Mouse (Mus musculus) thymus, adult 18-20 months (tissue): Measurements from ENCODE around the gene Aph1a.
"Not testable (repeated sequence)": the region's sequence is repeated elsewhere in the genome, so short reads cannot be mapped to it uniquely, and the experiment has no call there.

Experiments used
- DNase-seq, 2 experiments: peaks; one replicate each; pipeline ENCODE4 v3.0.0; 2022; ENCODE audit warnings: mixed read lengths in 2 of 2

The Aph1a gene

GRCm38 (mm10) chr3:95889664-95890063, 4.1 kb upstream of the Aph1a start:
- DNase-seq, result no peak

DNA sequence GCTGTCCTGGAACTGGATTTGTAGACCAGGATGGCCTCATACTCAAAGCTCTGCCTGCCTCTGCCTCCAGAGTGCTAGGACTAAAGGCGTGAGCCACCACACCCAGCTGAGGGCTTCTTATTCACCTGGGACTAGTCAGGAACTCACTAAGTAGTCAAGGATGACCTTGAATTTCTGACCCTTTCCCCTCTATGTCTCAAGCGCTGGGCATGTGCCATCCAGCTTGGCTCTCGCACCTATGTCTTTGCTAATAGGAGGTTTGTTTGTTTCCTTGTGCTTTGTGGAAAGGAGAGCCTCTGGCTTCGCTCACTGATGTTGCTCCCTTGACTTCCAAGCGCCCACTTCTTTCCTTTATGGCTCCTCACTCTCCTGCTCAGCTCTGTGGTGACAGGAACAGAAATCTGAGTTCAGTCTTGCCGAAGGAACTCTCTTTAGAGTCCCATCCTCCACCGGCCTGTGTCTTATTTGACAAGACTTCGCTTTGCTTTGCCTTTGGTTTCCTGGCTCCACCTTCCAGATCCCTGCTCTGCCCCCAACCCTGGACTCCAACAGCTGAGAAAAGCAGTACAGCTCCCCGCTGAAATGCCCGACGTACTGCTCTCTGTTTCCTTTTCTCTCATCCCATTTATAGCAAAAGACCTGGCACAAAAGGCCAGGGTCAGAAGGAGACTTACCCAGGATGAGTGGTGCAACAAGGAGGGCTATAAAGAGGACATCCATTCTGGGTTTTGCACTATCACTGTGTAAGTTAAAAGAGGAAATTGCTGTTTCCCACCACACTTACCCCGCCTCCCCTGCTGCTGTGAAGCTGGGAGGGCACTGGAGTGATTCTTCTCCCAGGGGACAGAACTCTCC, 2.3 kb upstream of the Aph1a start, which contains the start of gene BC028528:
TSS of gene BC028528 (minus strand) at position 795 of the 855 bp plus-strand sequence.
- no peak for DNase-seq

- no peak for DNase-seq
Measured at GRCm38 (mm10) chr3:95892066-95893052, 1.4 kb upstream of the Aph1a start.

DNA sequence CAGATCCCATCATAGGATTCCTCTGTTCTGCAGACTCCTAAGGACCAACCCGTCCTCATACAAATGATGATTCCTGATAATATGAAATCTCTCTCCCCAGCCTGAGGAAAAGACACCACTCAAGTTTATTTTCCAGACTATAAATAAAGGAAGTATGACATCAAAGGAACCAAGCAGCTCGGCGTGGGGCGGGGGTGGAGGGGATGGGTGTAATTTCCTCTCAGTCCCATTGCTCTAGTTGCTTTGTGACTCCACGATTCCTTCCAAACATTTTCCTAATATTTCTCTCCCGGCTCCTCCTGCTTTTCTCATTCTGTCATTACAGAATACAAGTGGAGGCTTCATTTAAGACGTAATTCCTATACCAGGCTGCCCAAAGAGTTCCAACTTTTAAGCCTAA, 643 bp upstream of the Aph1a start:
- no peak for DNase-seq

- peak in 1 of 2 experiments; percentile 48 for DNase-seq
Measured at GRCm38 (mm10) chr3:95894317-95895160, 770 bp downstream of the Aph1a start.

- DNase-seq, result not testable (repeated sequence)
Measured at GRCm38 (mm10) chr3:95895501-95895900, 1.7 kb downstream of the Aph1a start.

GRCm38 (mm10) chr3:95899800-95900524, 6.2 kb downstream of the Aph1a start:
- DNase-seq, result no peak

GRCm38 (mm10) chr3:95901616-95902372, 8.0 kb downstream of the Aph1a start:
- no peak for DNase-seq

GRCm38 (mm10) chr3:95902373-95902625, 8.5 kb downstream of the Aph1a start:
- DNase-seq, result no peak

- no peak for DNase-seq
Measured at GRCm38 (mm10) chr3:95902643-95903042, 8.9 kb downstream of the Aph1a start.

GRCm38 (mm10) chr3:95903753-95904502, 10.2 kb downstream of the Aph1a start:
- DNase-seq, result no peak

DNA sequence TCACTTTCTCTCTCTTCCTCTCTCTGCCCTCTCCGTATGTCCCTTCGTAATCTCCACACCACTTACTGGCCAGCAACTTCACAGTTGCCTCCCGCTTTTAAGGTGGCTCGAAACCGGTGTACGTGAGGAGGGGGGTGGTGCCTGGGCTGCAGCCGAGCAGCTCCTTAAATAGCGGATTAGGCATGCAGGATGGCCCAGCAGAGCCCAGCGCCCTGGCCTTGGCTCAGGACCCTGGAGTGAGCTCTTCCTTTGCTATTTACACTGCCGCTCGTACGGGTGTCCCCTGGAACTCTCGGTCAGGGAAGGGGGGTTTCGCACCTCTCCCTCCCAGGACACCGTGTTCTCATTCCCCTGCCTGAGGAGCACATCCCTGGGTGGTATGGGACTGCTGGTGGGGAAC, 10.8 kb downstream of the Aph1a start, which contains the start of gene Car14:
TSS of gene Car14 (minus strand) at position 124 of the 400 bp plus-strand sequence.
- DNase-seq, result no peak

DNA sequence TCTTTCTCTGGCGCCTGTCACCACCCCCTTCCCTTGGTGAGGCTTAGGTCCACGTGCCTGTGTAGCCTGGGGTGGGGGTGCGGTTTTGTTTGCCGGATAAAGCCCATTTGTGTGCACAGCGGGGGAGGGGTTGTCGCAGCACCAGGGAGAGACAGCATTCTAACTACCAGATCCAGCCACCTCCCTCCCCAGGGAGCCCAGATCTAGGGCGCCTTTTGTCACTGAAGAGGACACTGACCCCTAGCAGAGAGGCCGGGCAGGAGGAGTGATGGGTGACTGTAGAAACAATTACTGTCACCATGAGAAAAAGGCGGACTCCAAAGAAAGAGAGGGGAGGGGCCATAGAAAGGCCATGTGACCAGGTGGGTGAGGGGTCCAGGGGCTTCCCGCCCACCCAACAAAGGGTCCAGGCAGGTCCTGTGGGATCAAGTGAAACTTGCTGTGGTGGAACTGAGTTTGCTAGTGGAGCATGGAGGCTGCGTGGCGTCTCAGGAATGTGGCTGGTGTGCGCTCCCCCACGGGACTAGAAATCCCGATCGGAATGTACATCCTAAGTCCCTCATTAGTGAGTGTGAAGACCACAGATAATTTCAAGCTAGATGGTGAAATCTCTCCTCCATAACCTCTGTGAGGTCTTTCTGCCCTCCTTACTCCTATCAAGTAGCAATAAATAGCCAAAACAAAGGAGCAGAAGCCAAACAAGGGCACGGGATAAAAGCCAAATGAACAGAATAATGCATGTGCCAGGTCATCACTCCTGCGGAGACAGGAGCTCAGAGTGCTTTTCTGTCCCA, 11.6 kb downstream of the Aph1a start:
- DNase-seq, result no peak

DNA sequence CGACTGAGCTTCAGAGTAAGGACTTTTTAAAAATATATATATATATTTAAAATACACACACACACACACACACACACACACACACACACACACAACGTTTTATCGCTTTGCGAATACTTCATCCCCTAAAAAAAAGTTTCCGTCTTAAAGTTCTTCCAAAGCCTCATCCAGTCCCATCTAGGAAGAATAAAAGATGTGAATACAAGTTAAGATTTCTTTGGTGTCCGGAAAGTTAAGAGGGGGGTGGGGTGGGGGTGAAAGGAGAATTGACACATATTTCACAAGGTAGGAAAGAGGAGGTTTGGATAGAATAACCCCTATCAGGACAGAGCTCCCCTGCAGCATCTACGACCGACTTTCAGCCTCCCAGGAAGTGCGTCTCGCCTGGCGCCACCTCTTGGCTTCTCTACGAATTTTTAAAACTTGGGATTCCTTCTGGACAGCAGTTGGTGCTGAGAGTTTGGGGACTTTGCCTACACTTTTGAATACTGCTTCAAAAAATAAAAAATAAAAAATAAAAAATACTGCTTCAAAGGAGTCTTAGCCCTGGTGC, 12.2 kb downstream of the Aph1a start:
- DNase-seq, result no peak

DNA sequence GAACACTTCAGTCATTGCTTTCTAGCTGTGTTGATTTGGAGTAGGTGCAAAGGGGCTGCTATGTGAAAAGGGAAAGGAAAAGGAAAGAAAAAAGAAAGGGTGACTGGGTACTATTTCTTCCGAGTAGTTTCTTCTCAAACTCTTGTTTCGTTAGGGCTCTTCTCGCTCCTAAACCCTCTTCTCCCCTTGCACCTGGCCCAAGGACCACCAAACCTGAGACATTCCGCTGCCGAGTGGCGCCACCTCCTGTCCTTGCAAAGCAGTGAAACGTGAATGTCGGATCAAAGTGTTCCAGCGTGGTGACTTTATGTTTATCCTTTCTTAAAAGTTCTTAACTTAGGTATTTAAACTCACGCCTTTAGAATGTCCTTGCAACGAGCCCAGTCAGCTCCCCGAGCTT, 13.1 kb downstream of the Aph1a start:
- peak; percentile 53 to 65 for DNase-seq

- DNase-seq, result no peak
Measured at GRCm38 (mm10) chr3:95907613-95908012, 13.8 kb downstream of the Aph1a start.

DNA sequence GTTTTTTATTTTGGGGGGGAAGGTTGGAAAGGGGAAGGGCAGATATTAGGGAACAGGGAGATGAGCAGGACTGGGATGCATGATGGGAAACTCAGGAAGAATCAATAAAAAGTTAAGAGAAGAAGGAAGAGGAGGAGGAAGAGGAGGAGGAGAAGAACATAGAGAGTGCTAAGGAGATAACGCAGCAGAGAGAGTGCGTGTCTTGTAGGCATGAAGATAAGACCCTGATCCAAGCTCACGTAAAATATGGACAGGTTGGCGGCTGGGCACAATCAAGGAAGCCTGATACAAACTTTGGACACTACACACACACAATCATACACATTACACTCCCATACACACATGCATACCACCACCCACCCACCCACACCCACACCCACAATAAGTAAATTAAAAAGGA, 20.9 kb downstream of the Aph1a start:
- DNase-seq, result no peak

DNA sequence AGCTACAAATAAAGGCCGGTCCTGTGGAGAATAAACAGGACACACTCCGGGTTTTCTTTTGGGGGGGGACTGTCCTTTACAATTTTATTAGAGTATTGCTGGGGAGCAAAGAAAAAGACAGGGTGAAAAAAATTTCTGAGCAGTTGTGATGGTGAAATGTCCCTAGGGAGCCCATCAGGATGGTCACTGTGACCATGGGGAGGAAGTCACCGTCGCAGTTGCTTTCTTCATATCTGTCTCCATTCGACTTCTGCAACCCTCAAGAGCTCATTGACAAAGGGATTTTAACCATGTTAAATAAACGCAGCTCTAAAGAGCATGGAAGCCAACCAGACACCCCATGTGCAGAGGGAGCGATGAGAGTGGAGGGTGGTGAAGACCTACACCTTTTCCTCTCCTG, 23.0 kb downstream of the Aph1a start:
- DNase-seq, result no peak

DNA sequence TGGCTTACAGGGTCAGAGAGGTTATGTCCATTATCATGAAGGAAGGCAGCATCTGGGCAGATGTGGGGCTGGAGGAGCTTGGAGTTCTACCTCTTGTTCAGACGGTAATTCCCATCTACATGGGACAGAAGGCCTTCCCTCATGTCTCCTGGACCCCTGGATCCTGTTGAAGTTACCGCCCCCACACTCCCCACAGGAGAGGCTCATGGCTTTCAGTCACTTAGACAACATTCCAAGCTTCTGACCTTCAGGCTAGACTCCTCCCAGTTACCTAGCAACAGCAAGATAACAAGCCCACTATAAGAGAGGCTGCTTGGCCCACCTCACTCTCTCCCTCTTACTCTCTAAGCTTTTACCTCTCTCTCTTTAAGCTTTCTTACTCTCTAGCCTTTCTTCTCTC, 26.8 kb downstream of the Aph1a start:
- DNase-seq, result not testable (repeated sequence)
